Mouse (Mus musculus): ENCODE results near the gene Nrxn3.

Gene Nrxn3

GRCm38 (mm10) chr12:89707913-89708312, 985.2 kb downstream of the Nrxn3 start:
- no peak for DNase-seq (ENCODE audit: low spot score)

- no peak for DNase-seq (ENCODE audit: low spot score)
Measured at GRCm38 (mm10) chr12:89710459-89710858, 987.8 kb downstream of the Nrxn3 start.

GRCm38 (mm10) chr12:89711791-89712190, 989.1 kb downstream of the Nrxn3 start:
- DNase-seq (ENCODE audit: low spot score), result no peak

GRCm38 (mm10) chr12:89719194-89720080, 996.8 kb downstream of the Nrxn3 start:
- DNase-seq (ENCODE audit: low spot score), result no peak

- DNase-seq (ENCODE audit: low spot score), result peak; percentile 23
Measured at GRCm38 (mm10) chr12:89720945-89721344, 998.3 kb downstream of the Nrxn3 start.

GRCm38 (mm10) chr12:89722462-89722861, 999.8 kb downstream of the Nrxn3 start:
- DNase-seq (ENCODE audit: low spot score), result no peak

- no peak for DNase-seq (ENCODE audit: low spot score)
Measured at GRCm38 (mm10) chr12:89724048-89724447, 1001.4 kb downstream of the Nrxn3 start.

GRCm38 (mm10) chr12:89742326-89742725, 1019.6 kb downstream of the Nrxn3 start:
- DNase-seq (ENCODE audit: low spot score), result no peak

- DNase-seq (ENCODE audit: low spot score), result no peak
Measured at GRCm38 (mm10) chr12:89742796-89743195, 1020.1 kb downstream of the Nrxn3 start.

- no peak for DNase-seq (ENCODE audit: low spot score)
Measured at GRCm38 (mm10) chr12:89764191-89765082, 1041.8 kb downstream of the Nrxn3 start.

- no peak for DNase-seq (ENCODE audit: low spot score)
Measured at GRCm38 (mm10) chr12:89765179-89765578, 1042.5 kb downstream of the Nrxn3 start.

- DNase-seq (ENCODE audit: low spot score), result no peak
Measured at GRCm38 (mm10) chr12:89788794-89789193, 1066.1 kb downstream of the Nrxn3 start.

- DNase-seq (ENCODE audit: low spot score), result no peak
Measured at GRCm38 (mm10) chr12:89789981-89790380, 1067.3 kb downstream of the Nrxn3 start.

GRCm38 (mm10) chr12:89791829-89792228, 1069.2 kb downstream of the Nrxn3 start:
- no peak for DNase-seq (ENCODE audit: low spot score)

- DNase-seq (ENCODE audit: low spot score), result no peak
Measured at GRCm38 (mm10) chr12:89794741-89795140, 1072.1 kb downstream of the Nrxn3 start.

GRCm38 (mm10) chr12:89808217-89808616, 1085.5 kb downstream of the Nrxn3 start:
- DNase-seq (ENCODE audit: low spot score), result no peak

GRCm38 (mm10) chr12:89810146-89810545, 1087.5 kb downstream of the Nrxn3 start:
- no peak for DNase-seq (ENCODE audit: low spot score)

GRCm38 (mm10) chr12:89811815-89812549, 1089.3 kb downstream of the Nrxn3 start:
- no peak for DNase-seq (ENCODE audit: low spot score)

- no peak for DNase-seq (ENCODE audit: low spot score)
Measured at GRCm38 (mm10) chr12:89812550-89813207, 1090.0 kb downstream of the Nrxn3 start.

- no peak for DNase-seq (ENCODE audit: low spot score)
Measured at GRCm38 (mm10) chr12:89813294-89813693, 1090.6 kb downstream of the Nrxn3 start.

GRCm38 (mm10) chr12:89813718-89814117, 1091.0 kb downstream of the Nrxn3 start:
- no peak for DNase-seq (ENCODE audit: low spot score)

GRCm38 (mm10) chr12:89814536-89814935, 1091.9 kb downstream of the Nrxn3 start:
- no peak for DNase-seq (ENCODE audit: low spot score)
